Mouse (Mus musculus) liver, postnatal 0 days (tissue): ENCODE measurements around the gene 9330182L06Rik.

Source experiments
- CTCF ChIP-seq: sonication (generic); IDR thresholded peaks from 2 replicates; pipeline ENCODE4 v1.5.1; 2016; ENCODE audit warnings: antibody characterized with exemption, low read depth
- EP300 ChIP-seq: IDR thresholded peaks from 2 replicates; pipeline ENCODE4 v1.6.1; 2016; ENCODE audit warnings: antibody characterized with exemption, low read depth, mild to moderate bottlenecking

GRCm38 (mm10) chr5:9269666-9270065 is 3.7 kb downstream of the 9330182L06Rik start:
- TF ChIP-seq CTCF (no peak), EP300 (no peak)
